Mouse (Mus musculus) limb, embryonic 12.5 days (tissue): ENCODE results near the gene Cemip. TPM values are rescaled to one million over a fixed set of nuclear protein-coding genes. Genes with fewer than 3 reads are reported as not detected.
"Not testable (repeated sequence)": the region's sequence is repeated elsewhere in the genome, so short reads cannot be mapped to it uniquely, and the experiment has no call there.

Experiments
- ATAC-seq: fragments of 200-750 bp; cut with Nextera tagmentation; 2 replicates; pipeline ENCODE4 v1.8.0; 2017; ENCODE audit warnings: low read depth, moderate TSS enrichment; ENCODE audit not compliant: insufficient number of reproducible peaks, insufficient read depth, low FRiP score, low TSS enrichment
- H3K27ac ChIP-seq: fragments of 300-500 bp; sonication (generic); 2 replicates; pipeline ENCODE4 v1.5.1; 2016; ENCODE audit warnings: mild to moderate bottlenecking, moderate library complexity
- H3K27me3 ChIP-seq: fragments of 300-500 bp; sonication (generic); 2 replicates; pipeline ENCODE4 v1.6.1; 2016; ENCODE audit warnings: mild to moderate bottlenecking, moderate library complexity
- H3K36me3 ChIP-seq: fragments of 300-500 bp; sonication (generic); 2 replicates; pipeline ENCODE4 v1.6.1; 2016; ENCODE audit warnings: mild to moderate bottlenecking, moderate library complexity
- H3K4me1 ChIP-seq: fragments of 300-500 bp; sonication (generic); replicated peaks from 2 replicates; pipeline ENCODE4 v1.6.1; 2016
- H3K4me2 ChIP-seq: fragments of 300-500 bp; sonication (generic); 2 replicates; pipeline ENCODE4 v1.6.1; 2016; ENCODE audit warnings: mild to moderate bottlenecking, moderate library complexity
- H3K4me3 ChIP-seq: fragments of 300-500 bp; sonication (generic); replicated peaks from 2 replicates; pipeline ENCODE4 v1.5.1; 2016; ENCODE audit warnings: mild to moderate bottlenecking
- H3K9ac ChIP-seq: fragments of 300-500 bp; sonication (generic); replicated peaks from 2 replicates; pipeline ENCODE4 v1.6.1; 2016; ENCODE audit warnings: mild to moderate bottlenecking, moderate library complexity
- H3K9me3 ChIP-seq: fragments of 300-500 bp; sonication (generic); 2 replicates; pipeline ENCODE4 v1.6.1; 2016; ENCODE audit warnings: mild to moderate bottlenecking, moderate library complexity
- WGBS: fragments of 180-500 bp; shearing (Covaris S2); methylation state at CpG from one replicate; pipeline ENCODE4 v1.1.7; 2016; 5-methylcytosine and 5-hydroxymethylcytosine counted together
- polyA plus RNA-seq: library from polyadenylated mRNA; unstranded; fragments of >200 nt; fragmentation: Nextera tagmentation; extraction: Ambion mirVana; gene quantifications from 2 replicates; pipeline ENCODE4 v1.2.1, GENCODE M21; 2016

Cemip gene
- polyA plus RNA-seq, 1 experiment from 2014 or later, result 0.05 TPM

- peaks cover 21% of the 10 kb centered on the region for H3K36me3 ChIP-seq
- H3K4me2 ChIP-seq, result no peak overlapping the region
- no peaks in the 10 kb centered on the region for H3K4me1 ChIP-seq
- no peak overlapping the region for H3K4me3 ChIP-seq
- H3K27me3 ChIP-seq, result no peaks in the 10 kb centered on the region
- H3K27ac ChIP-seq, result no peak overlapping the region
- H3K9me3 ChIP-seq, result peaks cover 7% of the 10 kb centered on the region; the same call in 1 of the 2 replicates
- no peak overlapping the region for H3K9ac ChIP-seq
- no peak for ATAC-seq
- 97% methylated on average over 3 of the region's 3 CpGs for WGBS
Measured at GRCm38 (mm10) chr7:83904831-83905230, 181.5 kb downstream of the Cemip start.

- WGBS, result 76% methylated on average over 5 of the region's 5 CpGs
- H3K36me3 ChIP-seq, result peaks cover 45% of the 10 kb centered on the region
- no peaks in the 10 kb centered on the region for H3K4me1 ChIP-seq
- no peaks in the 10 kb centered on the region for H3K27me3 ChIP-seq
- no peak overlapping the region for H3K4me3 ChIP-seq
- no peak overlapping the region for H3K9ac ChIP-seq
- peaks cover 7% of the 10 kb centered on the region; the same call in 1 of the 2 replicates for H3K9me3 ChIP-seq
- no peak for ATAC-seq
- H3K27ac ChIP-seq, result no peak overlapping the region
- no peak overlapping the region for H3K4me2 ChIP-seq
Measured at GRCm38 (mm10) chr7:83902296-83903145, 183.8 kb downstream of the Cemip start.

- WGBS, result 91% methylated on average over 4 of the region's 4 CpGs
- Histone ChIP-seq H3K9me3 (peaks cover 6% of the 10 kb centered on the region; the same call in 1 of the 2 replicates), H3K36me3 (peaks cover 54% of the 10 kb centered on the region), H3K4me3 (no peak overlapping the region), H3K4me1 (no peaks in the 10 kb centered on the region), H3K27ac (no peak overlapping the region), H3K9ac (no peak overlapping the region), H3K27me3 (no peaks in the 10 kb centered on the region), H3K4me2 (no peak overlapping the region)
- ATAC-seq, result no peak
Measured at GRCm38 (mm10) chr7:83901425-83901824, 184.9 kb downstream of the Cemip start.

- Histone ChIP-seq H3K9me3 (no peaks in the 10 kb centered on the region), H3K9ac (no peak overlapping the region), H3K27ac (no peak overlapping the region), H3K27me3 (no peaks in the 10 kb centered on the region), H3K4me2 (no peak overlapping the region), H3K36me3 (peaks cover 63% of the 10 kb centered on the region), H3K4me1 (no peaks in the 10 kb centered on the region), H3K4me3 (no peak overlapping the region)
- no peak for ATAC-seq
- WGBS, result 75% methylated on average over 3 of the region's 3 CpGs
Measured at GRCm38 (mm10) chr7:83900519-83900918, 185.8 kb downstream of the Cemip start.

- no peak for ATAC-seq
- no peak overlapping the region for H3K27ac ChIP-seq
- no peaks in the 10 kb centered on the region for H3K9me3 ChIP-seq
- H3K9ac ChIP-seq, result no peak overlapping the region
- no peak overlapping the region for H3K4me3 ChIP-seq
- no peaks in the 10 kb centered on the region for H3K27me3 ChIP-seq
- peaks cover 10% of the 10 kb centered on the region for H3K4me1 ChIP-seq
- peaks cover 76% of the 10 kb centered on the region for H3K36me3 ChIP-seq
- WGBS, result 90% methylated on average over 11 of the region's 11 CpGs
- no peak overlapping the region for H3K4me2 ChIP-seq
Measured at GRCm38 (mm10) chr7:83898267-83898666, 188.0 kb downstream of the Cemip start.

GRCm38 (mm10) chr7:83896077-83896740 is 190.1 kb downstream of the Cemip start:
- H3K27ac ChIP-seq, result no peak overlapping the region
- no peak overlapping the region for H3K9ac ChIP-seq
- no peak overlapping the region for H3K4me3 ChIP-seq
- no peaks in the 10 kb centered on the region for H3K27me3 ChIP-seq
- no peak for ATAC-seq
- H3K36me3 ChIP-seq, result peaks cover 68% of the 10 kb centered on the region
- WGBS, result 95% methylated on average over 5 of the region's 5 CpGs
- H3K9me3 ChIP-seq, result no peaks in the 10 kb centered on the region
- H3K4me1 ChIP-seq, result peaks cover 15% of the 10 kb centered on the region
- H3K4me2 ChIP-seq, result no peak overlapping the region

- peaks cover 15% of the 10 kb centered on the region for H3K4me1 ChIP-seq
- ATAC-seq, result no peak
- no peak overlapping the region for H3K27ac ChIP-seq
- H3K9ac ChIP-seq, result no peak overlapping the region
- no peaks in the 10 kb centered on the region for H3K27me3 ChIP-seq
- no peaks in the 10 kb centered on the region for H3K9me3 ChIP-seq
- H3K4me2 ChIP-seq, result no peak overlapping the region
- H3K4me3 ChIP-seq, result no peak overlapping the region
- peaks cover 50% of the 10 kb centered on the region for H3K36me3 ChIP-seq
- 93% methylated on average over 1 of the region's 1 CpGs for WGBS
Measured at GRCm38 (mm10) chr7:83894348-83894747, 192.0 kb downstream of the Cemip start.

- Histone ChIP-seq H3K27ac (peak overlapping the region; percentile 92), H3K4me2 (peak overlapping the region; percentile 59), H3K4me1 (peaks cover 15% of the 10 kb centered on the region), H3K27me3 (no peaks in the 10 kb centered on the region), H3K36me3 (peaks cover 29% of the 10 kb centered on the region), H3K4me3 (peak overlapping the region; percentile 74), H3K9me3 (no peaks in the 10 kb centered on the region), H3K9ac (peak overlapping the region; percentile 87)
- ATAC-seq, result no peak
- 0% methylated on average over 21 of the region's 21 CpGs for WGBS
Measured at GRCm38 (mm10) chr7:83892333-83892669, 194.0 kb downstream of the Cemip start.

GRCm38 (mm10) chr7:83891433-83892332 is 194.6 kb downstream of the Cemip start:
- WGBS, result 4% methylated on average over 44 of the region's 44 CpGs
- peaks cover 25% of the 10 kb centered on the region for H3K36me3 ChIP-seq
- peak; percentile 98 for ATAC-seq

GRCm38 (mm10) chr7:83889946-83890345 is 196.4 kb downstream of the Cemip start:
- H3K27ac ChIP-seq, ATAC-seq, H3K4me3 ChIP-seq, H3K9ac ChIP-seq, H3K9me3 ChIP-seq, H3K27me3 ChIP-seq, H3K36me3 ChIP-seq, H3K4me2 ChIP-seq: not testable (repeated sequence)
- 83% methylated on average over 5 of the region's 5 CpGs for WGBS
- peaks cover 19% of the 10 kb centered on the region for H3K4me1 ChIP-seq

More at GRCm38 (mm10) chr7:83891433-83892332, 194.6 kb downstream of the Cemip start:
- H3K27ac ChIP-seq, result peak overlapping the region; percentile 92
- H3K4me2 ChIP-seq, result peak overlapping the region; percentile 59
- peaks cover 15% of the 10 kb centered on the region for H3K4me1 ChIP-seq
- peak overlapping the region; percentile 74 for H3K4me3 ChIP-seq
- no peaks in the 10 kb centered on the region for H3K27me3 ChIP-seq
- H3K9ac ChIP-seq, result peak overlapping the region; percentile 87
- H3K9me3 ChIP-seq, result 0 out of 2 replicates have a peak, but pooled peaks cover 3% of the 10 kb centered on the region

GRCm38 (mm10) chr7:83889383-83889782 is 196.9 kb downstream of the Cemip start:
- Histone ChIP-seq H3K27me3 (no peaks in the 10 kb centered on the region), H3K4me3 (no peak overlapping the region), H3K9me3 (0 out of 2 replicates have a peak, but pooled peaks cover 5% of the 10 kb centered on the region), H3K4me2 (no peak overlapping the region), H3K36me3 (peaks cover 2% of the 10 kb centered on the region; the same call in 1 of the 2 replicates), H3K27ac (no peak overlapping the region), H3K9ac (no peak overlapping the region), H3K4me1 (peaks cover 23% of the 10 kb centered on the region)
- ATAC-seq, result no peak
- WGBS, result 63% methylated on average over 3 of the region's 3 CpGs
